Mouse (Mus musculus) cerebellum, postnatal 25 days (tissue): ENCODE results near the gene Olfr1253.

ENCODE experiments used
- DNase-seq, 2 experiments: peaks; one replicate each; pipeline ENCODE4 v3.0.0; 2021; ENCODE audit warnings: mixed read lengths in 2 of 2

Olfr1253 gene

GRCm38 (mm10) chr2:89756990-89757389, at the start of gene Olfr1253:
Gene Olfr1253 (minus strand): TSS chr2:89757090.
- DNase-seq, result no peak

GRCm38 (mm10) chr2:89799583-89799982, 42.7 kb upstream of the Olfr1253 start:
- no peak for DNase-seq

- no peak for DNase-seq
These were observed 36.6 kb upstream of the Olfr1253 start, which contains the start of gene Olfr1254 for GRCm38 (mm10) chr2:89793519-89793918. Gene Olfr1254 (minus strand): TSS chr2:89793619.

GRCm38 (mm10) chr2:89724912-89725311, 32.0 kb downstream of the Olfr1253 start, which contains the start of gene Olfr1252:
Gene Olfr1252 (minus strand): TSS chr2:89725012.
- DNase-seq, result no peak
